Mouse (Mus musculus) limb, embryonic 11.5 days (tissue): ENCODE data around the gene Adh5. TPM values are rescaled to one million over a fixed set of nuclear protein-coding genes. Genes with fewer than 3 reads are reported as not detected.

ENCODE experiments used
- polyA plus RNA-seq: library from polyadenylated mRNA; unstranded; fragments of >200 nt; fragmentation: Nextera tagmentation; extraction: Ambion mirVana; gene quantifications from 2 replicates; pipeline ENCODE4 v1.2.1, GENCODE M21; 2014

The Adh5 gene
- polyA plus RNA-seq, 1 experiment from 2014 or later = 243 TPM

Other genes starting within 250 kb of the Adh5 start
- not detected in 2 replicates for gene 4930579F01Rik, start 249.3 kb upstream of the Adh5 start, polyA plus RNA-seq
- gene Adh7, start 225.3 kb upstream of the Adh5 start, polyA plus RNA-seq = not detected in 2 replicates
- gene Adh1, start 182.1 kb upstream of the Adh5 start, polyA plus RNA-seq = 1.3 and 1.6 TPM in 2 replicates
- gene Adh6a, start 129.8 kb upstream of the Adh5 start, polyA plus RNA-seq = not detected in 2 replicates
- 0.45 and 0.87 TPM in 2 replicates for gene Adh6b, start 101.3 kb upstream of the Adh5 start, polyA plus RNA-seq
- gene Adh4, start 27.6 kb upstream of the Adh5 start, polyA plus RNA-seq = not detected in 2 replicates
- gene Metap1, start 46.4 kb downstream of the Adh5 start, polyA plus RNA-seq = 52.4 and 55.3 TPM in 2 replicates
- gene Eif4e, start 83.1 kb downstream of the Adh5 start, polyA plus RNA-seq = 546 and 557 TPM in 2 replicates